Mouse (Mus musculus) stomach, embryonic 14.5 days (tissue): ENCODE data around the gene 1110051M20Rik. TPM values are rescaled to one million over a fixed set of nuclear protein-coding genes. Genes with fewer than 3 reads are reported as not detected.

Experiments used
- ATAC-seq: fragments of 200-750 bp; cut with Nextera tagmentation; 2 replicates; pipeline ENCODE4 v1.8.0; 2017; ENCODE audit warnings: low read depth, moderate TSS enrichment; ENCODE audit not compliant: insufficient number of reproducible peaks, insufficient read depth, low FRiP score
- H3K27ac ChIP-seq: fragments of 300-500 bp; sonication (generic); 2 replicates; pipeline ENCODE4 v1.5.1; 2014; ENCODE audit warnings: mild to moderate bottlenecking, low read length, moderate library complexity, mixed read lengths
- H3K27me3 ChIP-seq: fragments of 300-500 bp; sonication (generic); 2 replicates; pipeline ENCODE4 v1.6.1; 2014; ENCODE audit warnings: low read length, control low read depth, mixed read lengths; ENCODE audit not compliant: control insufficient read depth, insufficient read depth
- H3K36me3 ChIP-seq: fragments of 300-500 bp; sonication (generic); 2 replicates; pipeline ENCODE4 v1.6.1; 2014; ENCODE audit warnings: mild to moderate bottlenecking, control low read depth, low read length, moderate library complexity, mixed read lengths; ENCODE audit not compliant: control insufficient read depth, insufficient read depth
- H3K4me1 ChIP-seq: fragments of 300-500 bp; sonication (generic); 2 replicates; pipeline ENCODE4 v1.6.1; 2014; ENCODE audit warnings: low read length, control low read depth, mixed read lengths; ENCODE audit not compliant: control insufficient read depth, insufficient read depth
- H3K4me2 ChIP-seq: fragments of 300-500 bp; sonication (generic); replicated peaks from 2 replicates; pipeline ENCODE4 v1.6.1; 2014; ENCODE audit warnings: low read depth, low read length, control low read depth
- H3K4me3 ChIP-seq: fragments of 300-500 bp; sonication (generic); 2 replicates; pipeline ENCODE4 v1.5.1; 2014; ENCODE audit warnings: low read depth, low read length, control low read depth
- H3K9ac ChIP-seq: fragments of 300-500 bp; sonication (generic); replicated peaks from 2 replicates; pipeline ENCODE4 v1.6.1; 2014; ENCODE audit warnings: low read depth, mild to moderate bottlenecking, control low read depth, low read length, moderate library complexity, mixed read lengths
- H3K9me3 ChIP-seq: fragments of 300-500 bp; sonication (generic); 2 replicates; pipeline ENCODE4 v1.6.1; 2016; ENCODE audit warnings: low read depth, low read length, control low read depth; ENCODE audit not compliant: control insufficient read depth
- WGBS: fragments of 180-500 bp; shearing (Covaris S2); extraction: QIAGEN DNeasy Blood & Tissue Kit; methylation state at CpG from one replicate; pipeline ENCODE4 v1.1.7; 2014; 5-methylcytosine and 5-hydroxymethylcytosine counted together
- polyA plus RNA-seq: library from polyadenylated mRNA; unstranded; fragments of >200 nt; fragmentation: Nextera tagmentation; extraction: Ambion mirVana; gene quantifications from 2 replicates; pipeline ENCODE4 v1.2.1, GENCODE M21; 2014

The 1110051M20Rik gene
- polyA plus RNA-seq, 1 experiment from 2014 or later, result 67.1 TPM

GRCm38 (mm10) chr2:91326746-91327350 lies 117.7 kb downstream of the 1110051M20Rik start:
- Histone ChIP-seq H3K4me2 (no peak overlapping the region), H3K9ac (no peak overlapping the region), H3K9me3 (no peaks in the 10 kb centered on the region), H3K36me3 (no peaks in the 10 kb centered on the region), H3K27ac (peak overlapping the region; percentile 15; the same call in 1 of the 2 replicates), H3K27me3 (no peaks in the 10 kb centered on the region), H3K4me1 (peaks cover 5% of the 10 kb centered on the region; the same call in 1 of the 2 replicates), H3K4me3 (no peak overlapping the region)
- no peak for ATAC-seq
- 78% methylated on average over 13 of the region's 13 CpGs for WGBS

DNA sequence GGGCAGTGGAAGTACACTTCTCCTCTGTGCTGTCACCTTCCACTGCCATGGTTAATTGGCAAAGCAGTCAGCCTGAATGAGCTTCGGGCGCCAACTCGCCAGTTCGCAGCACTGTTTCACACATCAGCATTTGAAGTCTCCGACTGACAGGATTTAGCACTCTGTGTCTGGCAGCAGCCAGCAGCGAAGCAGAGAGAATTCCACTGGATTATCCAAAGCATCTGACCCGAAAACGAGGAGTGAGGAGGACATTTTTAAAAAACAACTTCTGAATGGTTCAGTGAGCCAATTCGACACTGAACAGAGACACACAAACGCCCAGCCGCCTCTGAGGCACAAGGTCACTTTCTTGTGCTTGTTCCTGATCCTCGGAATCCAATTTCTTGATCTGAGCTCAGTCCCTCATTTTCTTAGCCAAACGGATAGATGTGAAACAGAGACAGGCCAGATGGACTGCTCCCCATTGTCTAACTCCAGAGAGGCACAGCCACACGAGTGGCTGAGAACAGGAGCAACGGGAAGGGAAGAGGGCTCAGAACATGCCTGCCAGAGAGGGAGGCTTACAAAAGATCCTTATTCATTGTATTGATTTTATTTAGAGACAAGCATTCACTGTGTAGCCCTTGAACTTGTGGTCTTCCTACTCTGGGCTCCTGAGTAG lies 119.6 kb downstream of the 1110051M20Rik start:
- Histone ChIP-seq H3K27ac (no peak overlapping the region), H3K9me3 (no peaks in the 10 kb centered on the region), H3K4me1 (peaks cover 5% of the 10 kb centered on the region; the same call in 1 of the 2 replicates), H3K27me3 (no peaks in the 10 kb centered on the region), H3K9ac (no peak overlapping the region), H3K4me3 (no peak overlapping the region), H3K4me2 (no peak overlapping the region), H3K36me3 (no peaks in the 10 kb centered on the region)
- WGBS, result 61% methylated on average over 15 of the region's 15 CpGs
- no peak for ATAC-seq

GRCm38 (mm10) chr2:91324346-91324745 lies 120.2 kb downstream of the 1110051M20Rik start:
- Histone ChIP-seq H3K4me2 (no peak overlapping the region), H3K9ac (no peak overlapping the region), H3K27ac (no peak overlapping the region), H3K4me3 (no peak overlapping the region), H3K27me3 (no peaks in the 10 kb centered on the region), H3K9me3 (no peaks in the 10 kb centered on the region), H3K4me1 (peaks cover 5% of the 10 kb centered on the region; the same call in 1 of the 2 replicates), H3K36me3 (no peaks in the 10 kb centered on the region)
- WGBS, result 84% methylated on average over 1 of the region's 1 CpGs
- ATAC-seq, result no peak

DNA sequence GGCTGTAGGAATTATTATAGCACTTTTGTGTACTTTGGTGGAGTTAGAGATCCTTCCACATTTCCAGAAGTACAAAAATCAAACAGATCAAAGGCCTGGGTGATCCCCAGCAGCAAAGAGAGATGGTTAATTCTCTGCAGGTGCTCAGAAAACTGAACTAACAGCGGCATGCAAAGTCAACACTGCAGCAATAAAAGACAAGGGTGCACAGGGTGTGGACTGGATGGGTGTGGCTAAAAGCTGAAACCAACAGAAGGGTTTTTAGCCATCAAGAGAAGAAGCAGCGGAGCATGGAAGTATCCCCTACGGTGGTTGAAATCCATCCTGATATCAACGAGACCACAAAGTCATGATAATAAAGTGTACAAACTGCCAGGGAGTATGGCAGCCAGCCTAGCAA lies 122.0 kb downstream of the 1110051M20Rik start:
- no peaks in the 10 kb centered on the region for H3K9me3 ChIP-seq
- H3K4me2 ChIP-seq, result no peak overlapping the region
- H3K27ac ChIP-seq, result peak overlapping the region; percentile 63; the same call in 1 of the 2 replicates
- no peak overlapping the region for H3K4me3 ChIP-seq
- no peak overlapping the region for H3K9ac ChIP-seq
- 66% methylated on average over 4 of the region's 4 CpGs for WGBS
- H3K27me3 ChIP-seq, result no peaks in the 10 kb centered on the region
- H3K4me1 ChIP-seq, result peaks cover 5% of the 10 kb centered on the region; the same call in 1 of the 2 replicates
- H3K36me3 ChIP-seq, result no peaks in the 10 kb centered on the region
- no peak; the same call in 1 of the 2 replicates for ATAC-seq

GRCm38 (mm10) chr2:91321923-91322322 lies 122.6 kb downstream of the 1110051M20Rik start:
- Histone ChIP-seq H3K36me3 (no peaks in the 10 kb centered on the region), H3K27ac (no peak overlapping the region), H3K9me3 (no peaks in the 10 kb centered on the region), H3K4me1 (peaks cover 3% of the 10 kb centered on the region; the same call in 1 of the 2 replicates), H3K27me3 (no peaks in the 10 kb centered on the region), H3K4me3 (no peak overlapping the region), H3K4me2 (no peak overlapping the region), H3K9ac (no peak overlapping the region)
- no peak for ATAC-seq
- 81% methylated on average over 2 of the region's 2 CpGs for WGBS

GRCm38 (mm10) chr2:91320559-91321529 lies 123.7 kb downstream of the 1110051M20Rik start:
- no peaks in the 10 kb centered on the region for H3K36me3 ChIP-seq
- H3K4me2 ChIP-seq, result no peak overlapping the region
- 0 out of 2 replicates have a peak, but pooled peaks have one; percentile 49 for ATAC-seq
- no peaks in the 10 kb centered on the region for H3K27me3 ChIP-seq
- H3K4me1 ChIP-seq, result no peaks in the 10 kb centered on the region
- H3K4me3 ChIP-seq, result no peak overlapping the region
- H3K27ac ChIP-seq, result no peak overlapping the region
- H3K9me3 ChIP-seq, result no peaks in the 10 kb centered on the region
- H3K9ac ChIP-seq, result no peak overlapping the region
- 70% methylated on average over 10 of the region's 10 CpGs for WGBS

DNA sequence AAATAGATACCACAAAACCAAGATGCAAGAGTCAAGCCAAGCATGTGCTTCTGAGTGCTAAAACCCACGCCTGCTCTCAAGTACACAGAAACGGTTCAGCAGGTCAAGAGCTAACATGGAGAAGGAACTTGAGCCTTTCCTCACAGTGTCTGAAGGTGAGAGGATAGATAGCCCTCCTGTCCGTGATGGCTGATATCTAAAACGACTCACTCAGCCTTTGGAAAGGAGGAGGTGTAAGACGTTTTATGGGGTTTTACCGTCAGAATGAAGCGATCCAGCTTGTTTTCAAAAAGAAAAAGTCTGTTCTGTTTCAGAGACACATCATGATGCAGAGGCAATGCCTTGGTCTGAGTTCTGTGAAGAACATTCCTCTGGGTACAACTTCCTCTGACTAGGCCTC lies 130.3 kb downstream of the 1110051M20Rik start:
- no peaks in the 10 kb centered on the region; the same call in 1 of the 2 replicates for H3K36me3 ChIP-seq
- no peak overlapping the region for H3K4me3 ChIP-seq
- no peak overlapping the region for H3K27ac ChIP-seq
- no peaks in the 10 kb centered on the region for H3K9me3 ChIP-seq
- H3K27me3 ChIP-seq, result no peaks in the 10 kb centered on the region
- H3K9ac ChIP-seq, result no peak overlapping the region
- H3K4me1 ChIP-seq, result 0 out of 2 replicates have a peak, but pooled peaks cover 3% of the 10 kb centered on the region
- ATAC-seq, result no peak
- 79% methylated on average over 7 of the region's 7 CpGs for WGBS
- H3K4me2 ChIP-seq, result no peak overlapping the region
